Mouse (Mus musculus): Measurements from ENCODE around the gene Elk4.

Gene Elk4

GRCm38 (mm10) chr1:132065475-132066172 lies 58.2 kb downstream of the Elk4 start:
- no peak for DNase-seq (ENCODE audit: low spot score)

GRCm38 (mm10) chr1:132067261-132068255 lies 60.2 kb downstream of the Elk4 start, which contains the start of gene Mfsd4a:
TSS of gene Mfsd4a (minus strand) at chr1:132068062.
- no peak for DNase-seq (ENCODE audit: low spot score)

- no peak for DNase-seq (ENCODE audit: low spot score)
Measured at GRCm38 (mm10) chr1:132069436-132069835, 62.0 kb downstream of the Elk4 start.

GRCm38 (mm10) chr1:132070659-132071058 lies 63.3 kb downstream of the Elk4 start:
- no peak for DNase-seq (ENCODE audit: low spot score)

GRCm38 (mm10) chr1:132075576-132075975 lies 68.2 kb downstream of the Elk4 start:
- no peak for DNase-seq (ENCODE audit: low spot score)

- no peak for DNase-seq (ENCODE audit: low spot score)
Measured at GRCm38 (mm10) chr1:132078413-132078812, 71.0 kb downstream of the Elk4 start.
